Mouse (Mus musculus): ENCODE results near the gene Tcam1.

The Tcam1 gene

GRCm38 (mm10) chr11:106273311-106273684 lies 3.2 kb upstream of the Tcam1 start:
- no peak for DNase-seq (ENCODE audit: low spot score in 2 of 2)

- DNase-seq (ENCODE audit: low spot score in 2 of 2), result no peak
Measured at GRCm38 (mm10) chr11:106273811-106274210, 2.7 kb upstream of the Tcam1 start.

- no peak for DNase-seq (ENCODE audit: low spot score in 2 of 2)
Measured at GRCm38 (mm10) chr11:106274374-106274773, 2.1 kb upstream of the Tcam1 start.

- DNase-seq (ENCODE audit: low spot score in 2 of 2), result no peak
Measured at GRCm38 (mm10) chr11:106274971-106275411, 1.5 kb upstream of the Tcam1 start.

GRCm38 (mm10) chr11:106282452-106282851 lies 6.0 kb downstream of the Tcam1 start:
- no peak for DNase-seq (ENCODE audit: low spot score in 2 of 2)

- no peak for DNase-seq (ENCODE audit: low spot score in 2 of 2)
Measured at GRCm38 (mm10) chr11:106283371-106283770, 6.9 kb downstream of the Tcam1 start.

- DNase-seq (ENCODE audit: low spot score in 2 of 2), result no peak
Measured at GRCm38 (mm10) chr11:106284126-106284525, 7.7 kb downstream of the Tcam1 start.

- no peak for DNase-seq (ENCODE audit: low spot score in 2 of 2)
Measured at GRCm38 (mm10) chr11:106286206-106286605, 9.7 kb downstream of the Tcam1 start.

- DNase-seq (ENCODE audit: low spot score in 2 of 2), result no peak
Measured at GRCm38 (mm10) chr11:106286987-106287386, 10.5 kb downstream of the Tcam1 start.

GRCm38 (mm10) chr11:106289369-106289768 lies 12.9 kb downstream of the Tcam1 start:
- DNase-seq (ENCODE audit: low spot score in 2 of 2), result no peak

GRCm38 (mm10) chr11:106290376-106290775 lies 13.9 kb downstream of the Tcam1 start:
- DNase-seq (ENCODE audit: low spot score in 2 of 2), result no peak

GRCm38 (mm10) chr11:106291861-106292260 lies 15.4 kb downstream of the Tcam1 start:
- no peak for DNase-seq (ENCODE audit: low spot score in 2 of 2)

- no peak for DNase-seq (ENCODE audit: low spot score in 2 of 2)
Measured at GRCm38 (mm10) chr11:106301765-106302164, 25.3 kb downstream of the Tcam1 start, which contains the start of gene Gh. Gh (minus strand) TSS chr11:106301865.

- DNase-seq (ENCODE audit: low spot score in 2 of 2), result peak; percentile 13 to 31
Measured at GRCm38 (mm10) chr11:106302634-106303033, 26.2 kb downstream of the Tcam1 start.

GRCm38 (mm10) chr11:106305348-106306064 lies 29.0 kb downstream of the Tcam1 start:
- DNase-seq (ENCODE audit: low spot score in 2 of 2), result no peak

GRCm38 (mm10) chr11:106306065-106306385 lies 29.6 kb downstream of the Tcam1 start:
- no peak for DNase-seq (ENCODE audit: low spot score in 2 of 2)

GRCm38 (mm10) chr11:106306758-106307157 lies 30.3 kb downstream of the Tcam1 start:
- no peak for DNase-seq (ENCODE audit: low spot score in 2 of 2)

GRCm38 (mm10) chr11:106307432-106307831 lies 31.0 kb downstream of the Tcam1 start:
- no peak for DNase-seq (ENCODE audit: low spot score in 2 of 2)

GRCm38 (mm10) chr11:106308162-106308561 lies 31.7 kb downstream of the Tcam1 start:
- DNase-seq (ENCODE audit: low spot score in 2 of 2), result no peak

- no peak for DNase-seq (ENCODE audit: low spot score in 2 of 2)
Measured at GRCm38 (mm10) chr11:106310123-106310522, 33.7 kb downstream of the Tcam1 start.

- DNase-seq (ENCODE audit: low spot score in 2 of 2), result no peak
Measured at GRCm38 (mm10) chr11:106313533-106313932, 37.1 kb downstream of the Tcam1 start.

- no peak for DNase-seq (ENCODE audit: low spot score in 2 of 2)
Measured at GRCm38 (mm10) chr11:106314333-106314812, 37.9 kb downstream of the Tcam1 start, which contains the start of gene Cd79b. Cd79b (minus strand) TSS chr11:106314762.

GRCm38 (mm10) chr11:106316416-106316815 lies 39.9 kb downstream of the Tcam1 start:
- no peak for DNase-seq (ENCODE audit: low spot score in 2 of 2)

- DNase-seq (ENCODE audit: low spot score in 2 of 2), result no peak
Measured at GRCm38 (mm10) chr11:106317801-106318200, 41.3 kb downstream of the Tcam1 start.

All from frontal cortex, postnatal 36 days (tissue).